Mouse (Mus musculus): ENCODE data around the gene Mllt3. TPM values are rescaled to one million over a fixed set of nuclear protein-coding genes. Genes with fewer than 3 reads are reported as not detected.
A peak's percentile ranks its signal among the peaks of the same experiment; 100 is the strongest.

Gene Mllt3
- total and polyA plus RNA-seq, 2 experiments from 2014 or later: 22.7 to 62.9 TPM

- 65% methylated on average over 10 of the region's 10 CpGs for WGBS
- no peak for ATAC-seq
- no peak overlapping the region for H3K9ac ChIP-seq (replicated peaks; ENCODE audit: low read length)
- H3K9me3 ChIP-seq (ENCODE audit: low read length): no peaks in the 10 kb centered on the region
- no peaks in the 10 kb centered on the region for H3K4me1 ChIP-seq (ENCODE audit: insufficient read depth, low read length)
- no peak overlapping the region for H3K27ac ChIP-seq
- no peak for TF ChIP-seq CTCF (IDR thresholded peaks at IDR 0.05; ENCODE audit: low read depth)
- H3K4me2 ChIP-seq (ENCODE audit: low read depth, low read length): no peak overlapping the region
- no peak overlapping the region for H3K4me3 ChIP-seq (ENCODE audit: low read length)
- DNase-seq (ENCODE audit: low spot score): no peak
- no peaks in the 10 kb centered on the region for H3K27me3 ChIP-seq (ENCODE audit: insufficient read depth, low read length)
- no peaks in the 10 kb centered on the region for H3K36me3 ChIP-seq (ENCODE audit: insufficient read depth, low read length)
These were observed 105.8 kb downstream of the Mllt3 start for GRCm38 (mm10) chr4:87927354-87927753.

- H3K9me3 ChIP-seq (ENCODE audit: low read length): no peaks in the 10 kb centered on the region
- no peak for ATAC-seq
These were observed 112.5 kb downstream of the Mllt3 start for GRCm38 (mm10) chr4:87920664-87921063.

GRCm38 (mm10) chr4:87911172-87911994 lies 121.8 kb downstream of the Mllt3 start:
- H3K4me1 ChIP-seq (ENCODE audit: insufficient read depth, low read length): no peaks in the 10 kb centered on the region
- H3K4me3 ChIP-seq (ENCODE audit: low read length): no peak overlapping the region
- H3K9ac ChIP-seq (replicated peaks; ENCODE audit: low read length): no peak overlapping the region
- H3K4me2 ChIP-seq (ENCODE audit: low read depth, low read length): no peak overlapping the region
- no peaks in the 10 kb centered on the region for H3K9me3 ChIP-seq (ENCODE audit: low read length)
- H3K27ac ChIP-seq: no peak overlapping the region
- no peak for TF ChIP-seq CTCF (IDR thresholded peaks at IDR 0.05; ENCODE audit: low read depth)
- H3K27me3 ChIP-seq (ENCODE audit: insufficient read depth, low read length): no peaks in the 10 kb centered on the region
- ATAC-seq: no peak
- no peaks in the 10 kb centered on the region for H3K36me3 ChIP-seq (ENCODE audit: insufficient read depth, low read length)
- no peak for DNase-seq (ENCODE audit: low spot score)
- WGBS: 74% methylated on average over 6 of the region's 6 CpGs

More at GRCm38 (mm10) chr4:87920664-87921063, 112.5 kb downstream of the Mllt3 start:
- Histone ChIP-seq H3K9ac (replicated peaks; ENCODE audit: low read length) (no peak overlapping the region), H3K27me3 (ENCODE audit: insufficient read depth, low read length) (no peaks in the 10 kb centered on the region), H3K4me3 (ENCODE audit: low read length) (no peak overlapping the region), H3K36me3 (ENCODE audit: insufficient read depth, low read length) (no peaks in the 10 kb centered on the region), H3K4me1 (ENCODE audit: insufficient read depth, low read length) (no peaks in the 10 kb centered on the region), H3K4me2 (ENCODE audit: low read depth, low read length) (no peak overlapping the region), H3K27ac (no peak overlapping the region)
- no peak for DNase-seq (ENCODE audit: low spot score)
- TF ChIP-seq CTCF (IDR thresholded peaks at IDR 0.05; ENCODE audit: low read depth): no peak
- WGBS: 84% methylated on average over 8 of the region's 8 CpGs

GRCm38 (mm10) chr4:87905149-87905771 lies 127.9 kb downstream of the Mllt3 start:
- no peaks in the 10 kb centered on the region for H3K27me3 ChIP-seq (ENCODE audit: insufficient read depth, low read length)
- no peak overlapping the region for H3K27ac ChIP-seq
- H3K4me3 ChIP-seq (ENCODE audit: low read length): no peak overlapping the region
- 82% methylated on average over 6 of the region's 6 CpGs for WGBS
- DNase-seq (ENCODE audit: low spot score) (no peak), ATAC-seq (no peak)
- no peak overlapping the region for H3K9ac ChIP-seq (replicated peaks; ENCODE audit: low read length)
- no peak for TF ChIP-seq CTCF (IDR thresholded peaks at IDR 0.05; ENCODE audit: low read depth)
- no peak overlapping the region for H3K4me2 ChIP-seq (ENCODE audit: low read depth, low read length)
- no peaks in the 10 kb centered on the region for H3K4me1 ChIP-seq (ENCODE audit: insufficient read depth, low read length)
- H3K9me3 ChIP-seq (ENCODE audit: low read length): no peaks in the 10 kb centered on the region
- no peaks in the 10 kb centered on the region for H3K36me3 ChIP-seq (ENCODE audit: insufficient read depth, low read length)

GRCm38 (mm10) chr4:87904722-87905121 lies 128.4 kb downstream of the Mllt3 start:
- Histone ChIP-seq H3K9me3 (ENCODE audit: low read length) (no peaks in the 10 kb centered on the region), H3K4me3 (ENCODE audit: low read length) (no peak overlapping the region), H3K36me3 (ENCODE audit: insufficient read depth, low read length) (no peaks in the 10 kb centered on the region), H3K27me3 (ENCODE audit: insufficient read depth, low read length) (no peaks in the 10 kb centered on the region), H3K4me1 (ENCODE audit: insufficient read depth, low read length) (no peaks in the 10 kb centered on the region), H3K27ac (no peak overlapping the region), H3K9ac (replicated peaks; ENCODE audit: low read length) (no peak overlapping the region), H3K4me2 (ENCODE audit: low read depth, low read length) (no peak overlapping the region)
- no peak for TF ChIP-seq CTCF (IDR thresholded peaks at IDR 0.05; ENCODE audit: low read depth)
- no peak for DNase-seq (ENCODE audit: low spot score)
- 87% methylated on average over 1 of the region's 1 CpGs for WGBS
- no peak for ATAC-seq

GRCm38 (mm10) chr4:87902584-87902983 lies 130.6 kb downstream of the Mllt3 start:
- Histone ChIP-seq H3K27me3 (ENCODE audit: insufficient read depth, low read length) (no peaks in the 10 kb centered on the region), H3K4me1 (ENCODE audit: insufficient read depth, low read length) (no peaks in the 10 kb centered on the region), H3K27ac (no peak overlapping the region), H3K9me3 (ENCODE audit: low read length) (no peaks in the 10 kb centered on the region), H3K4me3 (ENCODE audit: low read length) (no peak overlapping the region), H3K4me2 (ENCODE audit: low read depth, low read length) (no peak overlapping the region), H3K36me3 (ENCODE audit: insufficient read depth, low read length) (no peaks in the 10 kb centered on the region), H3K9ac (replicated peaks; ENCODE audit: low read length) (no peak overlapping the region)
- no peak for TF ChIP-seq CTCF (IDR thresholded peaks at IDR 0.05; ENCODE audit: low read depth)
- ATAC-seq: no peak
- no peak for DNase-seq (ENCODE audit: low spot score)
- WGBS: 84% methylated on average over 4 of the region's 4 CpGs

- no peak overlapping the region for H3K4me2 ChIP-seq (ENCODE audit: low read depth, low read length)
- H3K4me1 ChIP-seq (ENCODE audit: insufficient read depth, low read length): no peaks in the 10 kb centered on the region
- H3K9ac ChIP-seq (replicated peaks; ENCODE audit: low read length): no peak overlapping the region
- no peak overlapping the region for H3K27ac ChIP-seq
- no peaks in the 10 kb centered on the region for H3K27me3 ChIP-seq (ENCODE audit: insufficient read depth, low read length)
- no peaks in the 10 kb centered on the region for H3K36me3 ChIP-seq (ENCODE audit: insufficient read depth, low read length)
- 43% methylated on average over 1 of the region's 1 CpGs for WGBS
- no peak for TF ChIP-seq CTCF (IDR thresholded peaks at IDR 0.05; ENCODE audit: low read depth)
- H3K9me3 ChIP-seq (ENCODE audit: low read length): no peaks in the 10 kb centered on the region
- H3K4me3 ChIP-seq (ENCODE audit: low read length): no peak overlapping the region
- DNase-seq (ENCODE audit: low spot score): peak; percentile 16
- ATAC-seq: no peak
These were observed 132.0 kb downstream of the Mllt3 start for GRCm38 (mm10) chr4:87901166-87901565.
